Mouse (Mus musculus): Measurements from ENCODE around the gene Nrp1. TPM values are rescaled to one million over a fixed set of nuclear protein-coding genes. Genes with fewer than 3 reads are reported as not detected.
A peak's percentile ranks its signal among the peaks of the same experiment; 100 is the strongest.

Nrp1 gene
- polyA plus RNA-seq, 1 experiment from 2014 or later = 94.6 TPM

DNA sequence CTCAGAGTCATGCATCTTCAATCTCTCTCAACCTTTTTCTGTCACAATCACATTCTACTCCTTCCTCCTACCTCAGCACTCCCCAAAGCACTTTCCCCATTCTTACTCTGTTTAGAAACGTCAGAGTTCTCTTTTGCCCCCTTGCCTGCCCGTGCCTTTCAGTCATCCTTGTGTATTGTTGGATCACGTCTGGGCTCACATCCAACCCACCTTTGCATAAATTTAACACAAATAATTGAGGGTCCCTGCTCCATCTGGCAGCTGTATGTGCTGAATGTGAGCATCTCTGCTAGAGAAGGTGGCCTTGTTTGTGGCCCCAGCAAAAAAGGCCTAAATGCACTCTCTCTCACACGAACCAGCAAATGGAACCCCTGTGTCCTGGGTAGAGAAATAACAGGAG is 16.9 kb downstream of the Nrp1 start:
- no peaks in the 10 kb centered on the region for H3K9me3 ChIP-seq (ENCODE audit: control insufficient read depth, low read length)
- DNase-seq (ENCODE audit: low spot score) (no peak), ATAC-seq (ENCODE audit: low read depth) (no peak)
- H3K4me3 ChIP-seq (ENCODE audit: low read depth, low read length) = no peak overlapping the region
- no peaks in the 10 kb centered on the region for H3K27me3 ChIP-seq (replicated peaks; ENCODE audit: control insufficient read depth, insufficient read depth, low read length)
- no peak overlapping the region for H3K9ac ChIP-seq (ENCODE audit: low read depth, low read length)
- H3K4me1 ChIP-seq (ENCODE audit: control insufficient read depth, insufficient read depth, low read length) = peaks cover 19% of the 10 kb centered on the region
- H3K27ac ChIP-seq (replicated peaks; ENCODE audit: low read depth, low read length) = no peak overlapping the region
- no peak overlapping the region for H3K4me2 ChIP-seq (ENCODE audit: low read depth, low read length)
- WGBS = 46% methylated on average over 4 of the region's 4 CpGs
- H3K36me3 ChIP-seq (ENCODE audit: control insufficient read depth, insufficient read depth, low read length) = 0 out of 2 replicates have a peak, but pooled peaks cover 8% of the 10 kb centered on the region

DNA sequence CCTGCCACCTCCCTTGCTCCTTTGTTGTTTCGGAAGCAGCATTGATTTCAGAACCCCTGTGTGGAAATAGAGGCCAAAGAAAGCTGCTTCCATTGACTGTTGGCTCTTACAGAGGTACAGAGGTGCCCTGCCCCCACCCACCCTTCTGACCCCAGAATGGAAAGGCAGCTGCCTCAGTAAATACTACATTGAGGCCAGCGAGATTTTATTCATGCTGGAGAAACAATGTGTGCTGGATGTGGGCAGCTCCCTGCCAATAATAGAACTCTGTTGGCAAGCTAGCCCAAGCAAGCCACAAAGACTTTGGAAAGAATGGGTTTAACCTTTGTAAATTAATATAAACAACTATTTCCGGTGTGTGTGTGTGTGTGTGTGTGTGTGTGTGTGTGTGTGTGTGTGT is 24.8 kb downstream of the Nrp1 start:
- 37% methylated on average over 3 of the region's 3 CpGs for WGBS
- Histone ChIP-seq H3K27me3 (replicated peaks; ENCODE audit: control insufficient read depth, insufficient read depth, low read length) (no peaks in the 10 kb centered on the region), H3K4me2 (ENCODE audit: low read depth, low read length) (no peak overlapping the region), H3K36me3 (ENCODE audit: control insufficient read depth, insufficient read depth, low read length) (no peaks in the 10 kb centered on the region), H3K9ac (ENCODE audit: low read depth, low read length) (no peak overlapping the region), H3K4me1 (ENCODE audit: control insufficient read depth, insufficient read depth, low read length) (peaks cover 14% of the 10 kb centered on the region), H3K9me3 (ENCODE audit: control insufficient read depth, low read length) (no peaks in the 10 kb centered on the region), H3K4me3 (ENCODE audit: low read depth, low read length) (no peak overlapping the region), H3K27ac (replicated peaks; ENCODE audit: low read depth, low read length) (no peak overlapping the region)
- ATAC-seq (ENCODE audit: low read depth) (no peak), DNase-seq (ENCODE audit: low spot score) (peak; percentile 50)

DNA sequence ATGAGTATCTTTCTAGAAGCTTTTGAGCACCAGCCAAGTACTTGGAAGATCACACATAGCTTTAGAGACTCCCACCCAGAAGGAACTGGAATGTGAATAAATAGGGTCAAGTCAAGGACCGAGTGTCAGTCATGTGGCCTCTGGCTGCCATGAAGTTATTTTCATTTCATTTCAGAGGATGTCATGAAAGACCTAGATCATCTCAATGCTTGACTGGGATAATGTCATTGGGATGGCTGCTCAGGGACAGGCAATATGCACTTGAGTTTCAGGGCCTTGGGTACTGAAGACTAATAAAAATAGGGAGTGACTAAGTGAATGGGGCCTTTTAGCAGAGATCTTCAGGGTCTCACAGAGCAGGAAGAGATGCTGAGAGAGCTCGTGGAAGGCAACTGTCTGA is 26.0 kb downstream of the Nrp1 start:
- WGBS = 47% methylated on average over 2 of the region's 2 CpGs
- DNase-seq (ENCODE audit: low spot score) = no peak
- H3K27ac ChIP-seq (replicated peaks; ENCODE audit: low read depth, low read length) = no peak overlapping the region
- no peak overlapping the region for H3K9ac ChIP-seq (ENCODE audit: low read depth, low read length)
- no peaks in the 10 kb centered on the region for H3K9me3 ChIP-seq (ENCODE audit: control insufficient read depth, low read length)
- no peaks in the 10 kb centered on the region for H3K27me3 ChIP-seq (replicated peaks; ENCODE audit: control insufficient read depth, insufficient read depth, low read length)
- no peak overlapping the region for H3K4me2 ChIP-seq (ENCODE audit: low read depth, low read length)
- ATAC-seq (ENCODE audit: low read depth) = no peak
- H3K36me3 ChIP-seq (ENCODE audit: control insufficient read depth, insufficient read depth, low read length) = no peaks in the 10 kb centered on the region
- no peak overlapping the region for H3K4me3 ChIP-seq (ENCODE audit: low read depth, low read length)
- H3K4me1 ChIP-seq (ENCODE audit: control insufficient read depth, insufficient read depth, low read length) = peaks cover 14% of the 10 kb centered on the region

DNA sequence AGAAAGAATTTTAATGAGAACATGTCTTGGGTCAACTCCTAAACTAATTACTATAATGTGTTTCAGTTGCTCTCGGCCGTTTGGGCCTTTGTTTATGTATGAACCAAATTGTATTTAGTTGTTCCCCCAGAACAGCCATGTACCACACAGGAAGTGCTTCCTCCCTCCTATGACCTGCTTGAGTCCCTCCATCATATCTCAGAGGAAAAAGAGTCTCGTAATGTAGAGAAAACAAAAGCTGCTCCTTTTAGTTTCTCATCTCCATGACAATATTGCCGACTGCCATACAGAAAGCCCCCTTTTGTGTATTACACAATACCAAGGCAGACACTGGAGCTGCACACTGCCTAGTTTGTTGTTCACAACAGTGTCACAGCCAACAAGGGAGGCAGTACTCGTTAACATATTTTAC is 26.5 kb downstream of the Nrp1 start:
- Histone ChIP-seq H3K27ac (replicated peaks; ENCODE audit: low read depth, low read length) (peak overlapping the region; percentile 28), H3K4me3 (ENCODE audit: low read depth, low read length) (no peak overlapping the region), H3K36me3 (ENCODE audit: control insufficient read depth, insufficient read depth, low read length) (no peaks in the 10 kb centered on the region), H3K4me2 (ENCODE audit: low read depth, low read length) (no peak overlapping the region), H3K9me3 (ENCODE audit: control insufficient read depth, low read length) (no peaks in the 10 kb centered on the region), H3K27me3 (replicated peaks; ENCODE audit: control insufficient read depth, insufficient read depth, low read length) (no peaks in the 10 kb centered on the region), H3K4me1 (ENCODE audit: control insufficient read depth, insufficient read depth, low read length) (peaks cover 14% of the 10 kb centered on the region), H3K9ac (ENCODE audit: low read depth, low read length) (no peak overlapping the region)
- 52% methylated on average over 5 of the region's 5 CpGs for WGBS
- no peak for DNase-seq (ENCODE audit: low spot score)
- no peak for ATAC-seq (ENCODE audit: low read depth)

DNA sequence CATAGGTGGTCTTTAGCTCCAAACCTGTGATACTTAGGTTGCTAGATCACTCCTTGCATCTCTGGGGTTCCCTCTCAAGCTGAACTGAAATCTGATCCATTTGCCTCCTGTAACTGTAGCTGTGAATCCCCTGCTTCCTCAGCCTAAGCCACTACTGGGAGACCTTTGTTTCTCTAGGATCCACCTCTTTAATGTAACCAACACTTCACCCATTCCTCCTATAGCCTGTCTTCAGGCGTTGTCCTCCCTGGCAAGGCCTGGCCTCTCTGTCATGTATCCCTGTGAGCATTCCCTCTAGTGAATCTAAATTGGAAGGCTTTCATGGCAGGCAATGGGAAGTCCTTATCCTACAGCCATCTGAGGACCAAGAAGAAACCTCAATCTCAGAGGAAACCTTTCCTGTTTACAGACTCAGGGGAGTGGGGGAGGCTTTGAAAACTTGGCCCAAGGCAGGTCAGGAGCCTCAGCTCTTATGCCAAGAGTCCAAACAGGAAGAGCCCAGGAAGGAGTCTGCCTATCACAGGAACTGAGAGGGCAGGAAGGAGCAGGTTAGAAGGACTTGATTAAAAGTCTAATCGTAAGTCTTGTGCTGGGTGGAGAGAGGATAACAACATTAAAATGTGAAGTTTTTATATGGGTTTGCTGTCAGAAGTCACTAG is 28.7 kb downstream of the Nrp1 start:
- Histone ChIP-seq H3K9ac (ENCODE audit: low read depth, low read length) (no peak overlapping the region), H3K27ac (replicated peaks; ENCODE audit: low read depth, low read length) (0 out of 2 replicates have a peak overlapping the region, but pooled peaks have one; percentile 0), H3K4me1 (ENCODE audit: control insufficient read depth, insufficient read depth, low read length) (peaks cover 14% of the 10 kb centered on the region), H3K27me3 (replicated peaks; ENCODE audit: control insufficient read depth, insufficient read depth, low read length) (no peaks in the 10 kb centered on the region), H3K4me3 (ENCODE audit: low read depth, low read length) (no peak overlapping the region), H3K4me2 (ENCODE audit: low read depth, low read length) (no peak overlapping the region), H3K9me3 (ENCODE audit: control insufficient read depth, low read length) (no peaks in the 10 kb centered on the region), H3K36me3 (ENCODE audit: control insufficient read depth, insufficient read depth, low read length) (no peaks in the 10 kb centered on the region)
- no peak for ATAC-seq (ENCODE audit: low read depth)
- WGBS = 59% methylated on average over 2 of the region's 2 CpGs
- no peak for DNase-seq (ENCODE audit: low spot score)

DNA sequence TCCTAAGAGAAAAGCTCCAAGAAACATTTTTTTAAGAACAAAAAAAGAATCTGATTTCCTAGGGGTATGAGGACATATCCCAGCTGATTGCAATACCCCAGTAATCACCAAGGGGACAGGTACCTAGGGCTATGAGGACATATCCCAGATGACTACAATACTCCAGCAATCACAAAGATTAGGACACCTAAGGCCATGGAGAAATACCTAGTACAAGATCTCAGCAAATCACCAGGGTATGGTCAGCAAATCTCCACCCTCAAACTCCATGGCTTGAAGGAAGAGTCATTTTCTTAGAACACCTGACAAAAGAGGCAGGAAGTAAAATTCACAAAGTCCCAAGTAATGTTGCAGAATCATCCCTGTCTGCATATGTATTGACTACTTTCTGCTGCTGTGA is 32.4 kb downstream of the Nrp1 start:
- no peaks in the 10 kb centered on the region for H3K9me3 ChIP-seq (ENCODE audit: control insufficient read depth, low read length)
- H3K9ac ChIP-seq (ENCODE audit: low read depth, low read length) = no peak overlapping the region
- no peaks in the 10 kb centered on the region for H3K36me3 ChIP-seq (ENCODE audit: control insufficient read depth, insufficient read depth, low read length)
- DNase-seq (ENCODE audit: low spot score) = no peak
- no peaks in the 10 kb centered on the region for H3K27me3 ChIP-seq (replicated peaks; ENCODE audit: control insufficient read depth, insufficient read depth, low read length)
- H3K4me3 ChIP-seq (ENCODE audit: low read depth, low read length) = no peak overlapping the region
- H3K4me1 ChIP-seq (ENCODE audit: control insufficient read depth, insufficient read depth, low read length) = peaks cover 6% of the 10 kb centered on the region; the same call in 1 of the 2 replicates
- H3K27ac ChIP-seq (replicated peaks; ENCODE audit: low read depth, low read length) = no peak overlapping the region
- no peak for ATAC-seq (ENCODE audit: low read depth)
- H3K4me2 ChIP-seq (ENCODE audit: low read depth, low read length) = no peak overlapping the region

DNA sequence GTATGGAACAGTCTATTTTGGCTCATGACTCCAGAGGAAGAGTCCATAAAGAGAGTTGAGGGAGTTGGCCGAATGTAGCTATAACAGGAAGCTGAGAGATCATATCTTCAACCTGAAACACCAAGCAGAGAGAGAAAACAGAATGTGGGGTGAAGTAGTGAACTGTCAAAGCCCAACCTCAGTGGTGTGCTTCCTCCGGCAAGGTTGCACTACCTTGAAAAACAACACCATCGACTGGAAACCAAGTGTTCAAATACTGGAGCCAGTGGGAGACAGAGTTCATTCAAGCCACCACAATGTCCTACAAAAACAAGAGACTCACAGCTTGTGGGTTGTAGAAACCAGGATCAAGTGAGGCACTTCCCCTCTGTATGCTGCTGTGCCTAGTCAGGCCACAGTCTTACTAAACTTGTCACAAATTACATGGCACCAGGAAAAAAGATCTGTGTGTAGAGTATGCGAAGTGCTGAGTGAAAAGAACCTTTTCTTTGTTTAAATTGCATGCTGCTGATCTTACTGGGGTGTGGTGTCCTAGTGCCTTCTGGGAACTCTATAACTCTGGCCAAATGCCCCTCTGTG is 32.9 kb downstream of the Nrp1 start:
- no peak for ATAC-seq (ENCODE audit: low read depth)
- no peak for DNase-seq (ENCODE audit: low spot score)
- H3K4me3 ChIP-seq (ENCODE audit: low read depth, low read length) = no peak overlapping the region
- H3K27ac ChIP-seq (replicated peaks; ENCODE audit: low read depth, low read length) = no peak overlapping the region
- no peaks in the 10 kb centered on the region for H3K36me3 ChIP-seq (ENCODE audit: control insufficient read depth, insufficient read depth, low read length)
- no peak overlapping the region for H3K9ac ChIP-seq (ENCODE audit: low read depth, low read length)
- H3K27me3 ChIP-seq (replicated peaks; ENCODE audit: control insufficient read depth, insufficient read depth, low read length) = no peaks in the 10 kb centered on the region
- 78% methylated on average over 4 of the region's 4 CpGs for WGBS
- H3K4me1 ChIP-seq (ENCODE audit: control insufficient read depth, insufficient read depth, low read length) = peaks cover 6% of the 10 kb centered on the region; the same call in 1 of the 2 replicates
- no peak overlapping the region for H3K4me2 ChIP-seq (ENCODE audit: low read depth, low read length)
- H3K9me3 ChIP-seq (ENCODE audit: control insufficient read depth, low read length) = no peaks in the 10 kb centered on the region

DNA sequence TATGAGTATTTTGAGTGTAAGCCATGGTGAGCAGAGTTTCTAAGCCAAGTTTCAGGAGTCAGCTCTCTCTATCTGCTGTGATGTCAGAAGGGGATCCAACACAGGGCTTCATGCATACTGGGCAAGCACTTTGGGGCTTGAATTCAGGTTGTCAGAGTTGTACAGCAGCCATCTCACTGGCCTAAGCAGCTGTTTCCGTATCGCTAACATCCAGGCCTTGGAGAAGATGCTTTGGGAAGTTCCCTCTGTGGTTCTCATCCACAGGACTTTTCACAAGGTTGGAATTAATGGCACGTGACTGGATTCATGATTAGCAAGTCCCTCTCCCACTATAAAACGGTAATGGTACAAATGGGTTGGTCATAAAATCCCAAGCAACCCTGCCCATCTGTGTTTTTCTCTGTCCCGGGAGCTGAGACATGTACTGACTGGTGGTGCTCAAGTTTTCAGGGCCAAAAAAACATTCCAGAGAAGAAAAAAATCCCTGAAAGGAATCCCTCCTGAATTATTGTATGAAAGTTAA is 36.3 kb downstream of the Nrp1 start:
- no peak for ATAC-seq (ENCODE audit: low read depth)
- no peaks in the 10 kb centered on the region for H3K36me3 ChIP-seq (ENCODE audit: control insufficient read depth, insufficient read depth, low read length)
- H3K4me1 ChIP-seq (ENCODE audit: control insufficient read depth, insufficient read depth, low read length) = peaks cover 6% of the 10 kb centered on the region; the same call in 1 of the 2 replicates
- no peak for DNase-seq (ENCODE audit: low spot score)
- no peaks in the 10 kb centered on the region for H3K27me3 ChIP-seq (replicated peaks; ENCODE audit: control insufficient read depth, insufficient read depth, low read length)
- H3K9me3 ChIP-seq (ENCODE audit: control insufficient read depth, low read length) = no peaks in the 10 kb centered on the region
- WGBS = 72% methylated on average over 5 of the region's 5 CpGs
- H3K9ac ChIP-seq (ENCODE audit: low read depth, low read length) = no peak overlapping the region
- H3K4me2 ChIP-seq (ENCODE audit: low read depth, low read length) = no peak overlapping the region
- H3K27ac ChIP-seq (replicated peaks; ENCODE audit: low read depth, low read length) = no peak overlapping the region
- no peak overlapping the region for H3K4me3 ChIP-seq (ENCODE audit: low read depth, low read length)

DNA sequence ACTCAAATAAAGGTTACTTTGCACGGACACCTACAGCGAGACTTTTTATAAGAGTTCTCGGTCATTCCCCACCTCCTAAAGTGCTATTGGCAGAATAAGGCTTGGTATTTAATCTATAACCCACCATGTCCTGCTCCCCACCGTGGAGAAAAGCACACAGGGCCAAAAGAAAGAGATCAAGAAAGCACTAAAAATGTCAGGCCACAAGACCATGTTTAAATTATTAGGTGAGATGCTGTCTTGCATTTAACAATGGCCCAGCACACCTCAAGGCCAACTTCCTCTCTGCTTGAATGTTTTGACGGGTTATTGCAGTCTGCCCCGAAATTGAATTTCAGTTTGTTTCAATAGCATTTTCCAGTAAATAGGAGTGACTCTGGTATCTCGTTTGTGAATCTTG is 38.6 kb downstream of the Nrp1 start:
- Histone ChIP-seq H3K4me1 (ENCODE audit: control insufficient read depth, insufficient read depth, low read length) (peaks cover 6% of the 10 kb centered on the region; the same call in 1 of the 2 replicates), H3K36me3 (ENCODE audit: control insufficient read depth, insufficient read depth, low read length) (no peaks in the 10 kb centered on the region), H3K4me3 (ENCODE audit: low read depth, low read length) (no peak overlapping the region), H3K27ac (replicated peaks; ENCODE audit: low read depth, low read length) (no peak overlapping the region), H3K27me3 (replicated peaks; ENCODE audit: control insufficient read depth, insufficient read depth, low read length) (no peaks in the 10 kb centered on the region), H3K4me2 (ENCODE audit: low read depth, low read length) (no peak overlapping the region), H3K9me3 (ENCODE audit: control insufficient read depth, low read length) (no peaks in the 10 kb centered on the region), H3K9ac (ENCODE audit: low read depth, low read length) (no peak overlapping the region)
- ATAC-seq (ENCODE audit: low read depth) (no peak), DNase-seq (ENCODE audit: low spot score) (no peak)
- 42% methylated on average over 7 of the region's 7 CpGs for WGBS

Measured in embryonic facial prominence, embryonic 14.5 days (tissue).